Comparison of ENCODE assay signal across 15 mouse cellular contexts in the genomic region with DNA sequence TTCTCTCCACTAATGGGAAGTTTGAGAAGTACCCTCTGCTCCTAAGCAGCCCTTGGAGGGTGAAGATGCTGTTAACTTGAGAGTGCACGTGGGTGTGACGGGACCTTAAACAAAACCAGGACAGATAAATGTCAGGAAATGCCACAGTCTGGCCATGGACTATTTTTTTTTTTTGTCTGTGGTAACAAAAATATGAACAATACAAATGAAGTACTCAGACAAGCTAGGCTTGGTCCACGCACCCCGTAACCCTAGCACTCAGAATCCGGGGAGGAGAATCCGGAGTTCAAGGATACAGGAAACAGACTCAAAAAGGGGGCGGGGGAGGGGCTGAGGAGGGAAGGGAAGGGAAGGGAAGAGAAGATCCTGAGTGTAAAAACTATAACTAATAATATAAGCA. TPM values are rescaled to one million over a fixed set of nuclear protein-coding genes. Genes with fewer than 3 reads are reported as not detected.
"Had no signal": no experiment of that assay in that cellular context is flagged by ENCODE, and none has a peak within 500 bp of the region (broad histone marks: within the 10 kb centered on the region; RNA-seq: fewer than 3 reads in every experiment).

No protein-coding gene starts in this region.

- H3K36me3 ChIP-seq: intestine, embryonic 15.5 days; limb, embryonic 12.5 days; limb, embryonic 15.5 days had no signal

- H3K9me3 ChIP-seq: intestine, embryonic 15.5 days; limb, embryonic 12.5 days; limb, embryonic 15.5 days had no signal

- H3K9ac ChIP-seq: intestine, embryonic 15.5 days; limb, embryonic 12.5 days; limb, embryonic 15.5 days; liver, embryonic 14.5 days; liver, postnatal 0 days; lung, embryonic 14.5 days had no signal

- H3K27me3 ChIP-seq: intestine, embryonic 15.5 days; limb, embryonic 12.5 days; limb, embryonic 15.5 days had no signal

- H3K4me3 ChIP-seq: intestine, embryonic 15.5 days; limb, embryonic 12.5 days; limb, embryonic 15.5 days had no signal

- H3K4me2 ChIP-seq: intestine, embryonic 15.5 days; limb, embryonic 12.5 days; limb, embryonic 15.5 days; liver, embryonic 11.5 days; lung, embryonic 14.5 days; midbrain, embryonic 11.5 days had no signal

- H3K27ac ChIP-seq: limb, embryonic 12.5 days; liver, embryonic 14.5 days had no signal

- ATAC-seq: intestine, embryonic 15.5 days; liver, postnatal 0 days had no signal

- DNase-seq: layer of hippocampus, postnatal 36 days; left cerebral cortex, postnatal 4 days; liver, postnatal 0 days; lung, embryonic 14.5 days; lung, postnatal 10 days; midbrain, embryonic 14.5 days; thymus, adult 18-20 months; thymus, postnatal 36 days had no signal

RNA-seq across cellular contexts. Expression of gene Col4a1, which starts 56.9 kb away (rescaled TPM):
- total RNA-seq: megakaryocyte-erythroid progenitor cell, adult 5-6 weeks had no signal
